Mouse (Mus musculus) sigmoid colon, adult 10 weeks (tissue): ENCODE data around the gene Egln2. TPM values are rescaled to one million over a fixed set of nuclear protein-coding genes. Genes with fewer than 3 reads are reported as not detected.

Experiments
- polyA plus RNA-seq: library from polyadenylated mRNA; stranded (reverse); fragments of 350-450 nt; fragmentation: Illumina TruSeq; extraction: RNeasy Lipid Tissue Mini Kit (QIAGEN cat#74804); gene quantifications from one replicate; pipeline ENCODE4 v1.2.3, GENCODE M21; 2014; ENCODE audit warnings: low read depth, low replicate concordance

The Egln2 gene
- 7.7 TPM for polyA plus RNA-seq

GRCm38 (mm10) chr7:27166614-27167474 is at the start of gene Egln2:
TSS of gene Egln2 (minus strand) at chr7:27166802.

GRCm38 (mm10) chr7:27195681-27196611 is 29.3 kb upstream of the Egln2 start, which contains the start of the genes BC024978 and Snrpa:
TSS of gene BC024978 (plus strand) at chr7:27195781.
TSS of gene Snrpa (minus strand) at chr7:27196271.

GRCm38 (mm10) chr7:27180837-27181695 is 14.5 kb upstream of the Egln2 start, which contains the start of the genes Gm21983 and Mia:
TSS of gene Gm21983 (minus strand) at chr7:27181086.
TSS of gene Mia (minus strand) at chr7:27181157.

GRCm38 (mm10) chr7:27178324-27179216 is 12.0 kb upstream of the Egln2 start, which contains the start of gene Rab4b:
TSS of gene Rab4b (minus strand) at chr7:27178896.

GRCm38 (mm10) chr7:27153205-27153764 is 13.3 kb downstream of the Egln2 start, which contains the start of gene Cyp2t4:
TSS of gene Cyp2t4 (plus strand) at chr7:27153714.

GRCm38 (mm10) chr7:27119676-27120075 is 46.9 kb downstream of the Egln2 start, which contains the start of gene Cyp2f2:
TSS of gene Cyp2f2 (plus strand) at chr7:27119909.

Other genes starting within 250 kb of the Egln2 start
- gene Cyp2a22, start 227.4 kb downstream of the Egln2 start, polyA plus RNA-seq, result not detected
- gene Cyp2a12, start 137.7 kb downstream of the Egln2 start, polyA plus RNA-seq, result 0.25 TPM
- 3.7 TPM for gene Cyp2f2, start 46.9 kb downstream of the Egln2 start, polyA plus RNA-seq
- not detected for gene Cyp2t4, start 13.1 kb downstream of the Egln2 start, polyA plus RNA-seq
- 5.2 TPM for gene Rab4b, start 12.1 kb upstream of the Egln2 start, polyA plus RNA-seq
- not detected for gene Gm21983, start 14.3 kb upstream of the Egln2 start, polyA plus RNA-seq
- not detected for gene Mia, start 14.4 kb upstream of the Egln2 start, polyA plus RNA-seq
- gene BC024978, start 29.0 kb upstream of the Egln2 start, polyA plus RNA-seq, result 7.2 TPM
- gene Snrpa, start 29.5 kb upstream of the Egln2 start, polyA plus RNA-seq, result 4.7 TPM
- 2.8 TPM for gene Itpkc, start 61.9 kb upstream of the Egln2 start, polyA plus RNA-seq
- 0.54 TPM for gene Coq8b, start 66.2 kb upstream of the Egln2 start, polyA plus RNA-seq
- gene Numbl, start 91.6 kb upstream of the Egln2 start, polyA plus RNA-seq, result 0.50 TPM
- gene Ltbp4, start 170.9 kb upstream of the Egln2 start, polyA plus RNA-seq, result 2.3 TPM
- 2.5 TPM for gene Shkbp1, start 189.2 kb upstream of the Egln2 start, polyA plus RNA-seq
- gene Gm20479, start 190.6 kb upstream of the Egln2 start, polyA plus RNA-seq, result not detected